Mouse (Mus musculus) lung, adult 2 months (tissue): ENCODE results near the gene Ncoa1. TPM values are rescaled to one million over a fixed set of nuclear protein-coding genes. Genes with fewer than 3 reads are reported as not detected.

Experiments used
- DNase-seq: peaks from one replicate; pipeline ENCODE4 v3.0.0; 2022
- H3K4me1 ChIP-seq: fragments of 200-500 bp; 2 replicates; pipeline ENCODE4 v1.6.1; 2011; ENCODE audit warnings: low read length; ENCODE audit not compliant: control insufficient read depth, insufficient read depth
- H3K4me3 ChIP-seq: fragments of 200-500 bp; replicated peaks from 2 replicates; pipeline ENCODE3; 2011; ENCODE audit warnings: low read depth, mild to moderate bottlenecking, control low read depth, low read length; ENCODE audit errors: extremely low read depth
- CTCF ChIP-seq: fragments of 200-500 bp; IDR thresholded peaks from 2 replicates; pipeline ENCODE4 v1.5.1; 2011; ENCODE audit warnings: mild to moderate bottlenecking, low read length, control low read depth; ENCODE audit not compliant: insufficient read depth
- POLR2A ChIP-seq: fragments of 200-500 bp; IDR thresholded peaks from 2 replicates; pipeline ENCODE4 v1.6.1; 2011; ENCODE audit warnings: low read depth, mild to moderate bottlenecking, control low read depth, low read length, borderline replicate concordance; ENCODE audit errors: extremely low read depth
- WGBS: fragments of 180-500 bp; shearing (Covaris S2); methylation state at CpG from one replicate; pipeline ENCODE4 v1.1.7; 2018; 5-methylcytosine and 5-hydroxymethylcytosine counted together
- polyA plus RNA-seq: library from polyadenylated mRNA; depleted of rRNA; stranded (reverse); fragments of >200 nt; gene quantifications from 2 replicates; pipeline ENCODE4 v1.2.3, GENCODE M21; 2012

The Ncoa1 gene
- polyA plus RNA-seq, 1 experiment, result 27.8 TPM

- TF ChIP-seq CTCF, result no peak
- no peaks in the 10 kb centered on the region; the same call in 1 of the 2 replicates for H3K4me1 ChIP-seq
- H3K4me3 ChIP-seq, result no peak overlapping the region
- 79% methylated on average over 3 of the region's 3 CpGs for WGBS
- DNase-seq, result no peak
These were observed 59.2 kb downstream of the Ncoa1 start for GRCm38 (mm10) chr12:4417626-4418263.

- Histone ChIP-seq H3K4me3 (no peak overlapping the region), H3K4me1 (no peaks in the 10 kb centered on the region)
- whole genome bisulfite sequencing, result 34% methylated on average over 2 of the region's 2 CpGs
- no peak for DNase-seq
- no peak for TF ChIP-seq POLR2A
- TF ChIP-seq CTCF, result no peak
These were observed 69.9 kb downstream of the Ncoa1 start for GRCm38 (mm10) chr12:4407085-4407484.

GRCm38 (mm10) chr12:4406155-4406554 lies 70.8 kb downstream of the Ncoa1 start:
- no peaks in the 10 kb centered on the region for H3K4me1 ChIP-seq
- WGBS, result 64% methylated on average over 3 of the region's 3 CpGs
- no peak for DNase-seq
- H3K4me3 ChIP-seq, result no peak overlapping the region
- TF ChIP-seq CTCF (no peak), POLR2A (no peak)

GRCm38 (mm10) chr12:4403206-4403605 lies 73.8 kb downstream of the Ncoa1 start:
- WGBS, result 82% methylated on average over 4 of the region's 4 CpGs
- DNase-seq, result no peak
- H3K4me3 ChIP-seq, result no peak overlapping the region
- no peak for TF ChIP-seq POLR2A
- no peak for TF ChIP-seq CTCF
- no peaks in the 10 kb centered on the region for H3K4me1 ChIP-seq

DNA sequence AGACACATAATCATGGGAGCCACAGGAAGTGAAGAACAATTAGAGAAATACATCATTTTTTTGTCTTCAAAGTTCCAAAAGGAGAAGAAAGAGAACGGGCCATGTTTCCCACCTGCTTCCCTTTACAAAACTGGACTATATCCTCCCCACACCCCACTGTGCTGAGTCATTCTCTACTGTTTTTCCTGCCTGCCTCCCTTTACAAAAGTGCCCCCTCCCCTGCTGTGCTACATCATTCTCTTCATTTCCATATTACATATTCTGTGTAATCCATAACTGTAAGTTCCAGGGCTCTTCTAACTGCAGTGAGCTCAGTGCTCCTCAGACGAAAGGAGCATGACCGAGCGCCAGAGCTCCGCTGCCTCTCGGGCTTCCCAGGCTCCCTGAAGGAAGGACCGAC lies 80.8 kb downstream of the Ncoa1 start:
- WGBS, result 76% methylated on average over 7 of the region's 7 CpGs
- TF ChIP-seq POLR2A (no peak), CTCF (no peak)
- no peak for DNase-seq

GRCm38 (mm10) chr12:4392590-4392989 lies 84.4 kb downstream of the Ncoa1 start:
- Histone ChIP-seq H3K4me1 (no peaks in the 10 kb centered on the region; the same call in 1 of the 2 replicates), H3K4me3 (no peak overlapping the region)
- TF ChIP-seq POLR2A, result no peak
- TF ChIP-seq CTCF, result no peak
- DNase-seq, result no peak
- WGBS, result 65% methylated on average over 2 of the region's 2 CpGs

More for the DNA sequence above, 80.8 kb downstream of the Ncoa1 start:
- H3K4me1 ChIP-seq, result no peaks in the 10 kb centered on the region; the same call in 1 of the 2 replicates
- H3K4me3 ChIP-seq, result no peak overlapping the region

- H3K4me1 ChIP-seq, result no peaks in the 10 kb centered on the region; the same call in 1 of the 2 replicates
- DNase-seq, result no peak
- no peak overlapping the region for H3K4me3 ChIP-seq
- WGBS, result 58% methylated on average over 3 of the region's 3 CpGs
- TF ChIP-seq POLR2A (no peak), CTCF (no peak)
These were observed 84.9 kb downstream of the Ncoa1 start for GRCm38 (mm10) chr12:4392074-4392473.

- Histone ChIP-seq H3K4me3 (no peak overlapping the region), H3K4me1 (no peaks in the 10 kb centered on the region; the same call in none of the 2 replicates)
- TF ChIP-seq CTCF (no peak), POLR2A (no peak)
- 42% methylated on average over 4 of the region's 4 CpGs for WGBS
- DNase-seq, result no peak
These were observed 85.7 kb downstream of the Ncoa1 start for GRCm38 (mm10) chr12:4391256-4391655.

- WGBS, result 60% methylated on average over 5 of the region's 5 CpGs
- TF ChIP-seq CTCF (no peak), POLR2A (no peak)
- Histone ChIP-seq H3K4me3 (no peak overlapping the region), H3K4me1 (no peaks in the 10 kb centered on the region; the same call in none of the 2 replicates)
- DNase-seq, result no peak
These were observed 86.3 kb downstream of the Ncoa1 start for GRCm38 (mm10) chr12:4390721-4391120.

- Histone ChIP-seq H3K4me1 (no peaks in the 10 kb centered on the region; the same call in 1 of the 2 replicates), H3K4me3 (no peak overlapping the region)
- no peak for DNase-seq
- TF ChIP-seq POLR2A, result no peak
- no peak for TF ChIP-seq CTCF
- WGBS, result 57% methylated on average over 3 of the region's 3 CpGs
These were observed 90.8 kb downstream of the Ncoa1 start for GRCm38 (mm10) chr12:4386077-4386719.
